Mouse (Mus musculus): ENCODE results near the gene Ric8a.

The Ric8a gene

GRCm38 (mm10) chr7:140846676-140847075 lies 10.1 kb upstream of the Ric8a start:
- no peak for DNase-seq (ENCODE audit: low spot score)

- no peak for DNase-seq (ENCODE audit: low spot score)
These were observed 8.8 kb upstream of the Ric8a start, which contains the start of gene Odf3 for GRCm38 (mm10) chr7:140847755-140848580. Odf3 (plus strand) TSS chr7:140847805.

- DNase-seq (ENCODE audit: low spot score) = no peak
These were observed 8.2 kb upstream of the Ric8a start for GRCm38 (mm10) chr7:140848591-140848990.

- DNase-seq (ENCODE audit: low spot score) = no peak
These were observed 4.8 kb upstream of the Ric8a start for GRCm38 (mm10) chr7:140851916-140852315.

GRCm38 (mm10) chr7:140853386-140853785 lies 3.4 kb upstream of the Ric8a start:
- DNase-seq (ENCODE audit: low spot score) = no peak

GRCm38 (mm10) chr7:140854483-140854882 lies 2.3 kb upstream of the Ric8a start:
- DNase-seq (ENCODE audit: low spot score) = no peak

GRCm38 (mm10) chr7:140855181-140855580 lies 1.6 kb upstream of the Ric8a start:
- DNase-seq (ENCODE audit: low spot score) = no peak

- DNase-seq (ENCODE audit: low spot score) = peak; percentile 84
These were observed 635 bp upstream of the Ric8a start, which contains the start of gene Gm45785 for GRCm38 (mm10) chr7:140855860-140856784. Gm45785 (minus strand) TSS chr7:140856331.

- no peak for DNase-seq (ENCODE audit: low spot score)
These were observed 1.1 kb downstream of the Ric8a start, which contains the start of gene Bet1l for GRCm38 (mm10) chr7:140857550-140858505. Bet1l (minus strand) TSS chr7:140857577.

- DNase-seq (ENCODE audit: low spot score) = no peak
These were observed 2.0 kb downstream of the Ric8a start for GRCm38 (mm10) chr7:140858746-140859145.

- DNase-seq (ENCODE audit: low spot score) = no peak
These were observed 3.2 kb downstream of the Ric8a start for GRCm38 (mm10) chr7:140859997-140860396.

GRCm38 (mm10) chr7:140860728-140861127 lies 4.0 kb downstream of the Ric8a start:
- no peak for DNase-seq (ENCODE audit: low spot score)

GRCm38 (mm10) chr7:140864761-140865160 lies 8.0 kb downstream of the Ric8a start:
- no peak for DNase-seq (ENCODE audit: low spot score)

GRCm38 (mm10) chr7:140874224-140874623 lies 17.5 kb downstream of the Ric8a start:
- DNase-seq (ENCODE audit: low spot score) = no peak

- DNase-seq (ENCODE audit: low spot score) = no peak
These were observed 20.6 kb downstream of the Ric8a start for GRCm38 (mm10) chr7:140877364-140877763.

- no peak for DNase-seq (ENCODE audit: low spot score)
These were observed 22.6 kb downstream of the Ric8a start for GRCm38 (mm10) chr7:140879355-140879754.

GRCm38 (mm10) chr7:140880419-140880818 lies 23.7 kb downstream of the Ric8a start:
- DNase-seq (ENCODE audit: low spot score) = no peak

- no peak for DNase-seq (ENCODE audit: low spot score)
These were observed 24.2 kb downstream of the Ric8a start for GRCm38 (mm10) chr7:140880865-140881515.

GRCm38 (mm10) chr7:140881696-140882468 lies 25.1 kb downstream of the Ric8a start, which contains the start of the genes Psmd13 and Sirt3:
Psmd13 (plus strand) TSS chr7:140881968.
Sirt3 (minus strand) TSS chr7:140882309.
- DNase-seq (ENCODE audit: low spot score) = peak; percentile 89

- DNase-seq (ENCODE audit: low spot score) = no peak
These were observed 25.7 kb downstream of the Ric8a start for GRCm38 (mm10) chr7:140882469-140882803.
